Mouse (Mus musculus) hindbrain, embryonic 14.5 days (tissue): ENCODE results near the gene Ppp1r32. TPM values are rescaled to one million over a fixed set of nuclear protein-coding genes. Genes with fewer than 3 reads are reported as not detected.

Experiments used
- ATAC-seq: fragments of 200-750 bp; cut with Nextera tagmentation; 2 replicates; pipeline ENCODE4 v1.8.0; 2017; ENCODE audit warnings: moderate number of reproducible peaks, mild to moderate bottlenecking, moderate TSS enrichment, moderate library complexity; ENCODE audit not compliant: low FRiP score
- DNase-seq: peaks from one replicate; pipeline ENCODE4 v3.0.0-alpha.2; 2015; ENCODE audit warnings: low spot score
- H3K27ac ChIP-seq: fragments of 300-500 bp; sonication (generic); 2 replicates; pipeline ENCODE4 v1.5.1; 2014; ENCODE audit warnings: mild to moderate bottlenecking, moderate library complexity
- H3K27me3 ChIP-seq: fragments of 300-500 bp; sonication (generic); 2 replicates; pipeline ENCODE4 v1.6.1; 2014; ENCODE audit warnings: mild to moderate bottlenecking, low read length, mixed read lengths; ENCODE audit not compliant: control insufficient read depth, insufficient read depth
- H3K36me3 ChIP-seq: fragments of 300-500 bp; sonication (generic); replicated peaks from 2 replicates; pipeline ENCODE4 v1.6.1; 2014; ENCODE audit not compliant: control insufficient read depth, insufficient read depth
- H3K4me1 ChIP-seq: fragments of 300-500 bp; sonication (generic); replicated peaks from 2 replicates; pipeline ENCODE4 v1.6.1; 2014; ENCODE audit warnings: antibody characterized with exemption, low read length, mixed read lengths; ENCODE audit not compliant: control insufficient read depth, insufficient read depth
- H3K4me2 ChIP-seq: fragments of 300-500 bp; sonication (generic); replicated peaks from 2 replicates; pipeline ENCODE4 v1.6.1; 2014; ENCODE audit warnings: mild to moderate bottlenecking, moderate library complexity
- H3K4me3 ChIP-seq: fragments of 300-500 bp; sonication (generic); replicated peaks from 2 replicates; pipeline ENCODE4 v1.5.1; 2014; ENCODE audit warnings: mild to moderate bottlenecking, low read length
- H3K9ac ChIP-seq: fragments of 300-500 bp; sonication (generic); 2 replicates; pipeline ENCODE4 v1.6.1; 2014
- H3K9me3 ChIP-seq: fragments of 300-500 bp; sonication (generic); 2 replicates; pipeline ENCODE4 v1.6.1; 2016; ENCODE audit warnings: low read length; ENCODE audit not compliant: control insufficient read depth
- WGBS: fragments of 180-500 bp; shearing (Covaris S2); extraction: QIAGEN DNeasy Blood & Tissue Kit; methylation state at CpG from one replicate; pipeline ENCODE4 v1.1.7; 2014; 5-methylcytosine and 5-hydroxymethylcytosine counted together
- polyA plus RNA-seq: library from polyadenylated mRNA; unstranded; fragments of >200 nt; fragmentation: Nextera tagmentation; extraction: Ambion mirVana; gene quantifications from 2 replicates; pipeline ENCODE4 v1.2.1, GENCODE M21; 2014

Ppp1r32 gene
- polyA plus RNA-seq, 1 experiment from 2014 or later = 2.8 TPM

DNA sequence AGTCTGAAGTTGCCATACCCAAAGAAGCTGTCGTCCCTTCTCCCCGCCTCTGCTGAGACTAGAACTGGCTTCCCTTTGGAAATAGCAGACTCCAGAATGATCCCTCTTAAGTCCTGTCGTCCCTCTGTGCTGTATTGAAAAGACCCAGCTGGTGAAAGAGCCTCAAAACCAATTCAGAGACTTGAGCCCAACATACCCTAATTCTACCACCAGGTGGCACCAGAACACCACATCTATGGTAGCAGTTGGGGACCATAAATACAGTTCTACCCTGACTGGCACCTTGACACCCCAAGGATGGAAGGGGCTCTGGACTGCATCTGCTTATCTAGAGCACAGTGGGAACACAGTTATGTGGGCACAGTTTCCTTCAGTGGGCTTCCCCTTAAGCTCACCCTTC lies 33.0 kb downstream of the Ppp1r32 start:
- H3K9me3 ChIP-seq = no peaks in the 10 kb centered on the region
- no peak overlapping the region for H3K4me3 ChIP-seq
- 6% methylated on average over 3 of the region's 3 CpGs for WGBS
- no peak overlapping the region for H3K9ac ChIP-seq
- ATAC-seq (peak; percentile 32; the same call in 1 of the 2 replicates), DNase-seq (peak; percentile 93)
- no peak overlapping the region for H3K27ac ChIP-seq
- no peaks in the 10 kb centered on the region for H3K4me1 ChIP-seq
- peaks cover 2% of the 10 kb centered on the region; the same call in 1 of the 2 replicates for H3K27me3 ChIP-seq
- no peak overlapping the region for H3K4me2 ChIP-seq
- peaks cover 24% of the 10 kb centered on the region for H3K36me3 ChIP-seq

GRCm38 (mm10) chr19:10449190-10449589 lies 33.5 kb downstream of the Ppp1r32 start:
- no peaks in the 10 kb centered on the region for H3K9me3 ChIP-seq
- 78% methylated on average over 6 of the region's 6 CpGs for WGBS

DNA sequence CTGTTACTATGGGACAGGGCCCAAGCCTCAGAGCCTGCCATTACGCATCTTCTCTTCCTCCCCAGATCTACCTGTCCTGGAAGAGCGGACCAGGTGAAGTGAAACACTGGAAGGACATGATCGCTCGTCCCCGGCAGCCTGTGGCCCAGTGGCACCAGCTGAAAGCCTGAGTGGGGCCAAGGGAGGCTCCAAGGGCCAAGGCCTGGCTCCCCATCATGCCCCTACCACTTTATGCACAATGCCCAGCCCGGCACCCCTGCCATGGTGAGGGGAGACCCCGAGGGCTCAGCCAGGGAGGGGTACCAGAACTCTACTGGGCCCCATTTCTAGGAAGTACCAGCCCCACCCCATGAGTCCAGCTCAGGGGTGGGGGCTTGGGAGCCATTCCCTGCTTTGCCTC lies 34.5 kb downstream of the Ppp1r32 start:
- 95% methylated on average over 7 of the region's 7 CpGs for WGBS
- peaks cover 38% of the 10 kb centered on the region for H3K36me3 ChIP-seq
- no peak for ATAC-seq

More at GRCm38 (mm10) chr19:10449190-10449589, 33.5 kb downstream of the Ppp1r32 start:
- H3K27me3 ChIP-seq = no peaks in the 10 kb centered on the region
- no peak overlapping the region for H3K4me2 ChIP-seq
- no peak overlapping the region for H3K27ac ChIP-seq
- no peak for ATAC-seq
- H3K4me3 ChIP-seq = no peak overlapping the region
- no peak overlapping the region for H3K9ac ChIP-seq
- no peaks in the 10 kb centered on the region for H3K4me1 ChIP-seq
- DNase-seq = no peak
- H3K36me3 ChIP-seq = peaks cover 29% of the 10 kb centered on the region

DNA sequence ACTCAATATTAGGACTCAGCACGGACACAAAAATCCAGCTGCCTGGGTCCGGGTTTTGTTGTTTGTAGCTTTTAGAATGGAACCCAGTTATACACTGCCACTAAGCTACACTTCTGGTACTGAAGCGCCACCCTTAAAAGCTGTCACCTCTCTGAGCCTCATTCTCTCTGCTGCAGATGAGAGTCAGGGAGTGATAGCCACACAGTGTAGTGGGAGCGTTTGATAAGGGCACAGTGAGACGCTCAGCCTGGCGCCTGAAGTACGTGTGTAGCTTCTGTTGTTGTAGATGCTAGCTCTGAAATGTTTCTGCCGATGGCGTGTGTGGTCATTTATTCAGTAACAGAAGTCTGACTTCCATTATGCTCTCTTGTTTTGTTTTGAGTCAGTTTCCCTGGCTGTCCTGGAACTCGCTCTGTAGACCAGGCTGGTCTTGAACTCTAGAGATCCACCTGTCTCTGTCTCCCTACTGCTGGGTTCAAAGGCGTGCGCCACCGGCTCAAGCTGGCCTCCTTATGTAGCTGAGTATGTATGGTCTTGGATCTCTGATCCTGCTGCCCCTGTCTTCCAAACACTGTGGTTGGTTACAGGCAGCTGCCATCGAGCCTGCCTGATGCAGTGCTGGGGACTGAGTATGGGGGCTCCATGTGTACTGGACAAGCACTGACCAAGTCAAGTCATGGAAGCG lies 37.9 kb downstream of the Ppp1r32 start:
- WGBS = 94% methylated on average over 15 of the region's 15 CpGs
- Histone ChIP-seq H3K4me1 (no peaks in the 10 kb centered on the region), H3K36me3 (peaks cover 57% of the 10 kb centered on the region)

More for the DNA sequence above, 34.5 kb downstream of the Ppp1r32 start:
- DNase-seq = no peak
- H3K4me2 ChIP-seq = no peak overlapping the region
- H3K27me3 ChIP-seq = no peaks in the 10 kb centered on the region
- no peak overlapping the region for H3K9ac ChIP-seq
- no peaks in the 10 kb centered on the region for H3K4me1 ChIP-seq
- no peaks in the 10 kb centered on the region for H3K9me3 ChIP-seq
- no peak overlapping the region for H3K27ac ChIP-seq
- no peak overlapping the region for H3K4me3 ChIP-seq

DNA sequence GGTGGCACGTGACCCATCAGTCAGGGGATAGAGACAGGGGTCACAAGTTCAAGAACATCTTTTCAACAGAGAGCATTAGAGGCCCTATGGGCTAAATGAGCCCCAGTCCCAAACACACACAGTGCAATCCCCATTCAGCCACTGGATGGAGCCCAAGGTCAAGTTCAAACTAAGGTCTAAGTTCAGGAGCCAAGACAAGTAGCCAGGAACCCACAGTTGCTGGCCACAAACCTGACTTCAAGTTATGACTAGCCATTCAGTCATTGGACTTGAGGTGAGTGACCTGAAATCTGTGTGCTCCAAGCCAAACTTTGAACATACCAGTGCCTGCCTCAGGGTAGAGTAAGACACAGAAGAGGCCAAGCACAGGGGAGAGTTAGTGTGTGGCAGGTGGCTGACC lies 45.2 kb downstream of the Ppp1r32 start:
- no peak overlapping the region for H3K4me3 ChIP-seq
- ATAC-seq (no peak), DNase-seq (no peak)
- H3K9me3 ChIP-seq = no peaks in the 10 kb centered on the region
- H3K9ac ChIP-seq = no peak overlapping the region
- no peaks in the 10 kb centered on the region for H3K27me3 ChIP-seq
- no peak overlapping the region for H3K27ac ChIP-seq
- H3K4me1 ChIP-seq = no peaks in the 10 kb centered on the region
- WGBS = 71% methylated on average over 1 of the region's 1 CpGs
- H3K4me2 ChIP-seq = no peak overlapping the region
- peaks cover 24% of the 10 kb centered on the region for H3K36me3 ChIP-seq

More for the DNA sequence above, 37.9 kb downstream of the Ppp1r32 start:
- no peaks in the 10 kb centered on the region for H3K9me3 ChIP-seq
- H3K9ac ChIP-seq = no peak overlapping the region
- ATAC-seq (no peak), DNase-seq (no peak)
- H3K4me3 ChIP-seq = no peak overlapping the region
- no peak overlapping the region for H3K27ac ChIP-seq
- no peaks in the 10 kb centered on the region for H3K27me3 ChIP-seq
- no peak overlapping the region for H3K4me2 ChIP-seq

GRCm38 (mm10) chr19:10436726-10437125 lies 46.0 kb downstream of the Ppp1r32 start:
- H3K4me1 ChIP-seq = no peaks in the 10 kb centered on the region
- H3K4me2 ChIP-seq = no peak overlapping the region
- no peaks in the 10 kb centered on the region for H3K9me3 ChIP-seq
- no peak overlapping the region for H3K27ac ChIP-seq
- WGBS = 41% methylated on average over 1 of the region's 1 CpGs
- H3K9ac ChIP-seq = no peak overlapping the region
- peaks cover 24% of the 10 kb centered on the region for H3K36me3 ChIP-seq
- H3K4me3 ChIP-seq = no peak overlapping the region
- 0 out of 2 replicates have a peak, but pooled peaks have one; percentile 4 for ATAC-seq
- H3K27me3 ChIP-seq = no peaks in the 10 kb centered on the region
- DNase-seq = no peak

DNA sequence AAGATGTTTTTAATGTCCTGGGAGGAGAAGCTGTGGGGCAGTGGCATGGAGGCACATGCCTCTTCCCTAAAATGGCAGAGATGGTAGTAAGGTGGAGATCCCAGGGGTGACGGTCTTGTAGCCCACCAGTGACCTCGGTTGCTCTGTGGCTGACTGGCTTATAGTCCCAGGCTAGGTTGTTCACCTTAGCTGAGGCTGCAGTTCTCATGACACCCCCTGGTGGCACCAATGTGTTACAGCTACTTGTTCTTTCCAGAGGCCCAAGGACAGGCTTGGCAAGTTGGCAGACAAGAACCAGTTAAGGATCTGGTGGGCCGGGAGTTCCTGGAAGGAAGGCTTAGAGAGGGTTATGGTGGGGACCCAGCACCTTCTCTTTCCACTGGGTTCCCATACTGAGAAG lies 46.8 kb downstream of the Ppp1r32 start:
- H3K4me3 ChIP-seq = no peak overlapping the region
- H3K27me3 ChIP-seq = no peaks in the 10 kb centered on the region
- H3K36me3 ChIP-seq = peaks cover 19% of the 10 kb centered on the region
- no peak for ATAC-seq
- no peaks in the 10 kb centered on the region for H3K9me3 ChIP-seq
- H3K9ac ChIP-seq = no peak overlapping the region
- peak; percentile 76 for DNase-seq
- 26% methylated on average over 3 of the region's 3 CpGs for WGBS
- no peak overlapping the region for H3K27ac ChIP-seq
- no peaks in the 10 kb centered on the region for H3K4me1 ChIP-seq
- no peak overlapping the region for H3K4me2 ChIP-seq

DNA sequence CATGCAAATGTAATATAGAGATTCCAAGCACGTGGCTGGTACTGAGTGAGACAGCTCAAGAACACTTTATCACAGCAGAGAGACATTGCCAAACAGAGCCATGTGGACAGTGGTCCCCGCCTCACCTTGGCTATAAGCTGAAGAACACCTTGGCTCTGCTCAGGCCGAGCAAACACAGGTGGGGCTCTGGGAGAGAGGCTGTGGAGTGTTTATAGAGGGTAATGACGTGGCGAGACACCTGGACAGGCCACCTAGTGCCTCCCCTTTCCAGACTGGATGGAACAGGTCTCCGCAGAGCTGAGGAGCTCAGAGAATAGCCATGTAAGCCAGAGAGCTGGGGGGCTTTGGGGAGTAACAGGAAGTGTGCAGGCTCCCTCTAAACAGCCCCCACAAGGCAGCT lies 47.8 kb downstream of the Ppp1r32 start:
- H3K9me3 ChIP-seq = no peaks in the 10 kb centered on the region
- H3K9ac ChIP-seq = no peak overlapping the region
- DNase-seq (no peak), ATAC-seq (no peak)
- no peaks in the 10 kb centered on the region for H3K4me1 ChIP-seq
- no peak overlapping the region for H3K4me3 ChIP-seq
- H3K4me2 ChIP-seq = no peak overlapping the region
- H3K27me3 ChIP-seq = no peaks in the 10 kb centered on the region
- no peak overlapping the region for H3K27ac ChIP-seq
- WGBS = 74% methylated on average over 6 of the region's 6 CpGs
- peaks cover 11% of the 10 kb centered on the region for H3K36me3 ChIP-seq

DNA sequence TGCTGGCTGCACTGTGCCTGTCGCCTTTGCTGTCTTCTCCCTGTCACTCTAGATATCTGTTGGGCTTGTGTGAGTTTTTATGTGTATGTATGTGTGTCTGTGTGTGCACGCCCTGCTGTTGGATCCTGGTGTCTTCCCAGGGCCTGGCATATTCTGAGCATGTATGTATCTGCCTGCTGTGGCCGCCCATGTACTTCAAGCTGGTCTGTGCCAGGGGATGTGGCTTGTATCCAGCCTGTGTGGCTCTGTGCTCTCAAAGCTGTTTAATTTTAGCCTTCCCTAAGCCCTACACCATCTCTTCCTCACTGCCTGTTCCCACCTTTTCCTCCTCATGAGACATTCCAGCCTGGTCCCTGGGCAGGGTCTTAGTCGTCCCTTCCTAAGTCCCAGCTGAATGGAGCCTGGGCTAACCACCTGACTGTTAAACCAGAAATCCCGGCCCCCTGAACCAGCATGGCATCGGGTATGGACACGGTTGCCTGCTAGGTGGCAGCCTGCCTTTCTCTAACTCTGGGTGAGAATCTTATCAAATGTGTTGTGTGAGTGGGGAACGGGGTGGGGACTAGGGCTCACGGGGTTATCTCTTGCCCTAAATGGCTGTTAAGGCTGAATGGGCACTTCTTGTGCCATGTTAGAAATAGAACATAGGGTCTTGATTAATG lies 48.7 kb downstream of the Ppp1r32 start:
- H3K4me3 ChIP-seq = no peak overlapping the region
- H3K4me1 ChIP-seq = no peaks in the 10 kb centered on the region
- H3K36me3 ChIP-seq = 0 out of 2 replicates have a peak, but pooled peaks cover 2% of the 10 kb centered on the region
- 73% methylated on average over 9 of the region's 9 CpGs for WGBS
- H3K27me3 ChIP-seq = no peaks in the 10 kb centered on the region
- no peak for DNase-seq
- H3K9ac ChIP-seq = no peak overlapping the region
- no peak overlapping the region for H3K4me2 ChIP-seq
- no peak for ATAC-seq
- no peak overlapping the region for H3K27ac ChIP-seq
- H3K9me3 ChIP-seq = no peaks in the 10 kb centered on the region
